Mouse (Mus musculus): Measurements from ENCODE around the gene Apol8. TPM values are rescaled to one million over a fixed set of nuclear protein-coding genes. Genes with fewer than 3 reads are reported as not detected.
A peak's percentile ranks its signal among the peaks of the same experiment; 100 is the strongest.
"Not testable (repeated sequence)": the region's sequence is repeated elsewhere in the genome, so short reads cannot be mapped to it uniquely, and the experiment has no call there.

Apol8 gene
- total RNA-seq, 2 experiments from 2014 or later: not detected

DNA sequence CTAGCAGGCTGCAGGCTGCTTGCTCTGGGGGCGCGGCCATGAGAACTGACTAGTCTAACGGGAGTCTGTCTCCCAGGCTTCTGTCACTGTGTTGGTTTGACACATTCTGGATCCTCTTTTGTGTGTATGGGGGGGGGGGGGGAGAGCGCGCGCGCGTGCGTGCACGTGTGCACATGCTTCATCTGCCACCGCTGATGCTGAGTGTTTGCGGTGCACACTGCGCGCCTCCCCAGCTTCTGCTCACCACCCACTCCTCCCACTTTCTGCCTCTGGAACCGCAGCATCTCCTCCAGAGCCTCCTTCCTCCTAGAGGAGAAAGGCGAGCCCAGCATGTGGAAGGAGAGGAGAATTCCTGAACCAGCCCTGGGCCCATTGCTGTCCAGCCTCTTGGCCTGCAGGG lies 3.2 kb upstream of the Apol8 start:
- intact Hi-C loops (cut with DNase I): no loop called here
- no peak for DNase-seq

- intact Hi-C loops (cut with DNase I): no loop called here
- DNase-seq: no peak
Measured at GRCm38 (mm10) chr15:77757586-77758226, 903 bp upstream of the Apol8 start.

DNA sequence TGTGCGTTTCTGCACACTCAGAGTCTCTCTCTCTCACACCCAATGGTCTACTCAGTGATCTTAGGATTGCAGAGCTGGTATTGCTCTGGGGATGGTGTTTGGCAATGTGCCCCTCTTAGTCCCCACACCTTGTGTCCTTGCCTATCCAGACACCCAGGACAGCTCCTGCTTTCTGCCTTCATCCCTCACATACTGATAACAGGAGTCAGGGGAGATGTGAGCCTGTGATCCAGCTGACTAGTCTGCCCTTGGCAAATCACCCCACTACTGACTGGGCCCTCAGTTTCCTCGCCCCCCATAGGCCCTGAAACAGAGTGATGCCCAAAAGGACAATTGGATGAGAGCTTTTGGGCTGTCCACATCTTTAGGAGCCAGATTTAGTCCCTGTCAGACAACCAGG lies 722 bp downstream of the Apol8 start:
- intact Hi-C loops (cut with DNase I): no loop called here
- DNase-seq: no peak

DNA sequence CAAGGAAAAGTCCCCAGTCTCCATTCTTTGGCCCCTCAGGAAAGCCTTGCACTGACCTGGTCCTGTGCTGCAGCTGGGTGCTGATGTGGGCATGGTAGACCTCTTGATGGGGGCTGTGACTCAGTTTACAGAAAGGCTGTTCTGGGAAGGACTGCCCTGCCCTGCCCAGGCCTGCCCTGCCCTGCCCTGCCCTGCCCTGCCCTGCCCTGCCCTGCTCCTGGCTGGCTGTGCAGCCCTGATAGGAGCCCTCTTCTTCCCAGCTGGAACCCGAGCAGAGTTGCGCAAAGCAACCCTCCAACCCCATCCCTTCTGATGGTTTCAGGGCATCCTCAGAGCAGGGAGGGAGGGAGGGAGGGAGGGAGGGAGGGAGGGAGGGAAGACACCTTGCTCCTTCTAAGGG lies 1.7 kb downstream of the Apol8 start:
- no peak for DNase-seq
- intact Hi-C loops (cut with DNase I): no loop called here

GRCm38 (mm10) chr15:77752443-77752842 lies 4.4 kb downstream of the Apol8 start:
- DNase-seq: no peak
- intact Hi-C loops (cut with DNase I): no loop called here

GRCm38 (mm10) chr15:77750461-77750860 lies 6.3 kb downstream of the Apol8 start:
- intact Hi-C loops (cut with DNase I): no loop called here
- DNase-seq: peak; percentile 45 to 60

DNA sequence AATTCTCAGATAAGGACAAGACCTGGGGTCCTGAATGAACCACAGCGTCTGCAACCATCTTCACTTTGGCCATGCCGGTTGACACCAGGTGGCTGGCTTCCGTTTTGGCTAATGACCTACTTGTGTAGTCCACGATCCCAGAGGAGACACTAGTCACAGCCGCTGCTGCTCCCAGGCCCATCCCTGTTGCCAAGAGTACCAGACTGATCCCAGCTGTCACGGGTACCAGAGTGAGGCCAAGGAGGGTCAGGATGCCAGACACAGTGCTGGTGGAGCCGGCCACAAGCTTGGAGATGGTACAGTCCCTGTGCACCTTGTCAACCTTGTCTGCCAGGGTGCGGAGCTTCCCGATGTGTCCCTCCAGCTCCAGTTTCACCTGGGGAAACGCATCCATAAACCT lies 7.1 kb downstream of the Apol8 start:
- intact Hi-C loops (cut with DNase I): no loop called here
- peak in 1 of 2 experiments; percentile 45 for DNase-seq

- intact Hi-C loops (cut with DNase I): no loop called here
Measured at GRCm38 (mm10) chr15:77748414-77748813, 8.4 kb downstream of the Apol8 start.

DNA sequence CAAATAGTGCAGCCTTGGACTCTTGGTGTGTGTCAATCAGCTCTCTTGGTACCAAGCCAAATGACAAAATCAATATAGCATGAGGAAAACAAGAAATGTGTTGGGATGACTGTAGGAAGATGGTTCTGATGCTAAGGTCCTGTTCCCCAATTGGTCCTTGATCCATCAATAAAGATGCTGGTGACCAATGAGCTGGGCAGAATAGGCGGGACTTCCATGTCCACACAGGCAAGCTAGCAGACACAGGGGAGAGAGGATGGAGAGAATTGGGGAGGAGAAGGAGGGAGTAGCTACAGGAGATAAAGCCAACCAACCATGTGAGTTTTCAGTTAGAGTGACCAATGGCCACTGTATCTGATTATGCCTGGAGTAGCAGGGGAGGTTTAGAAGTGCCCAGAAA lies 10.5 kb downstream of the Apol8 start:
- intact Hi-C loops (cut with DNase I): no loop called here
- DNase-seq: no peak

More at GRCm38 (mm10) chr15:77748414-77748813, 8.4 kb downstream of the Apol8 start:
- DNase-seq: no peak

GRCm38 (mm10) chr15:77745081-77745480 lies 11.7 kb downstream of the Apol8 start:
- intact Hi-C loops (cut with DNase I): no loop called here
- DNase-seq: no peak

- intact Hi-C loops (cut with DNase I): no loop called here
Measured at GRCm38 (mm10) chr15:77744632-77745031, 12.2 kb downstream of the Apol8 start.

GRCm38 (mm10) chr15:77741556-77741955 lies 15.2 kb downstream of the Apol8 start:
- DNase-seq; intact Hi-C loops (cut with DNase I): not testable (repeated sequence)

More at GRCm38 (mm10) chr15:77744632-77745031, 12.2 kb downstream of the Apol8 start:
- no peak for DNase-seq

GRCm38 (mm10) chr15:77740511-77741297 lies 16.1 kb downstream of the Apol8 start:
- no peak for DNase-seq
- intact Hi-C loops (cut with DNase I): no loop called here

- intact Hi-C loops (cut with DNase I); DNase-seq: not testable (repeated sequence)
Measured at GRCm38 (mm10) chr15:77733903-77734302, 22.9 kb downstream of the Apol8 start.

DNA sequence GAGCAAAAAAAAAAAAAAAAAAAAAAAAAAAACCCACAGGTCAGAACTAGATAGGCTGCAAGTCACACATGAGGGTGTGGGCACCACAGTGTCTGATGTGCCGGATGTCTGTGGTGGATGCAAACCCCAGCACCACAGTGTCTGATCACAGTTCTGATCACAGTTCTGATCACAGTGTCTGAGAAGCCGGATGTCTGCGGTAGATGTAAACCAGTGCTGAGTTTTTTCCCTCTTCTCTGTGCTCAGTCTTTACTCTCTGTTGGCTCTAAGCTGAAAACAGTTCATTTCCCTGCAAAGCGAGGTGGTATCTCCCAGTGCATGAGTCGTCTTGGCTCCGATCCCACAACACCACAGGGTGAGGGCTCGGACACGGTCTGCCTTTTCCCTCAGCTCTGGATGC lies 23.4 kb downstream of the Apol8 start:
- intact Hi-C loops (cut with DNase I): not testable (repeated sequence)
- peak in 1 of 2 experiments; percentile 32 for DNase-seq

- intact Hi-C loops (cut with DNase I); DNase-seq: not testable (repeated sequence)
Measured at GRCm38 (mm10) chr15:77732851-77733250, 24.0 kb downstream of the Apol8 start.

GRCm38 (mm10) chr15:77731605-77732004 lies 25.2 kb downstream of the Apol8 start:
- intact Hi-C loops (cut with DNase I): no loop called here
- DNase-seq: no peak

DNA sequence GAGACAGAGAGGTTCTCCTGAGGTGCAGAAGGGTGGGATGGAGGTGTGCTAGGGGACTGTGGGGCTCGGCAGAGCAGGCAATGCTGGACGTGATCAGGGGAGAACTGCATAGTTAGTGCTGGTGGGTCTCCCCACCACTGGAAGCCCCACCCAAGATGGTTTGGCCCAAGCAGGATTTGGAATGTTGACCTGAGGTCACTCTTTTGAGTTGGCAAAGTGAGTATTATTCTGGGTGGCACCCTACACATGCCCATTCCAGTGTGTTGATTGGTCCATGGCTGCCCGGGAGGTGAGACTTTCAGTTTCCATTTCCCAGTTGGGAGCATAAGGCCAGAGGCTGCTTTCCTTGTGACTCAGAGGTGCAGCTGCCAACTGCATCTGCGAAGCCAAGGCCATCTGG lies 28.1 kb downstream of the Apol8 start, which contains the start of gene Apol9b:
Gene Apol9b, plus strand, starts transcription at position 301 of the 400 bp plus-strand sequence.
- DNase-seq; intact Hi-C loops (cut with DNase I): not testable (repeated sequence)

GRCm38 (mm10) chr15:77727745-77728144 lies 29.1 kb downstream of the Apol8 start:
- intact Hi-C loops (cut with DNase I); DNase-seq: not testable (repeated sequence)

DNA sequence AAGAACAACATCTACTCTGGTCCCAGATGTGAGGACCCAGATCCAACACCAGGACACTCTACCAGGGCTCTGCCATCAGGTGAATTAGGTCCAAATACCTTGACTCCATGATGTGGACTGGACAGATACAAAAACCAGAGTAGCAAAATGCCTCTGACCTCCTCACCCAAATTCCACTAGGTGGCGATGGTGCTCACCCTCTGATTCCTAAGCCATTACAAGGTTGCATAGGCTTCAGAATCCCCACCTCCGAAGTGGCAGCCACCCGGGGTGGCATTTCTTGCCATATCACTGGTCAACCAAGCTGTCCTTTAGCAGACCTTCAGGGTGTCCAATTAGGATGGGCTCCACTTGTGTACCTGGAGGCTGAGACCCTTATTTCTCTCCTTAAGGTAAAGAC lies 29.7 kb downstream of the Apol8 start:
- DNase-seq; intact Hi-C loops (cut with DNase I): not testable (repeated sequence)

GRCm38 (mm10) chr15:77725393-77726020 lies 31.3 kb downstream of the Apol8 start:
- DNase-seq: peak in 1 of 2 experiments; percentile 56
- intact Hi-C loops (cut with DNase I): not testable (repeated sequence)
